Mouse (Mus musculus) left cerebral cortex, adult 11 months (tissue): ENCODE measurements around the gene Myo5c.
"Not testable (repeated sequence)": the region's sequence is repeated elsewhere in the genome, so short reads cannot be mapped to it uniquely, and the experiment has no call there.

Experiments used
- DNase-seq: peaks from one replicate; pipeline ENCODE4 v3.0.0; 2022; ENCODE audit warnings: low spot score

Gene Myo5c

GRCm38 (mm10) chr9:75244527-75244926 is 12.7 kb downstream of the Myo5c start:
- no peak for DNase-seq

- DNase-seq, result no peak
These were observed 14.5 kb downstream of the Myo5c start for GRCm38 (mm10) chr9:75246080-75246930.

- DNase-seq, result peak; percentile 46
These were observed 16.1 kb downstream of the Myo5c start for GRCm38 (mm10) chr9:75247870-75248269.

GRCm38 (mm10) chr9:75248359-75248758 is 16.5 kb downstream of the Myo5c start:
- DNase-seq, result no peak

GRCm38 (mm10) chr9:75248874-75249273 is 17.1 kb downstream of the Myo5c start:
- no peak for DNase-seq

GRCm38 (mm10) chr9:75253158-75253557 is 21.3 kb downstream of the Myo5c start:
- not testable (repeated sequence) for DNase-seq

GRCm38 (mm10) chr9:75253766-75254165 is 21.9 kb downstream of the Myo5c start:
- no peak for DNase-seq

- peak; percentile 73 for DNase-seq
These were observed 22.6 kb downstream of the Myo5c start for GRCm38 (mm10) chr9:75254196-75254955.

GRCm38 (mm10) chr9:75255820-75256545 is 24.2 kb downstream of the Myo5c start:
- DNase-seq, result no peak

GRCm38 (mm10) chr9:75258792-75259191 is 27.0 kb downstream of the Myo5c start:
- DNase-seq, result no peak

GRCm38 (mm10) chr9:75259656-75260055 is 27.8 kb downstream of the Myo5c start:
- no peak for DNase-seq

- no peak for DNase-seq
These were observed 29.6 kb downstream of the Myo5c start for GRCm38 (mm10) chr9:75261332-75261872.

- DNase-seq, result peak; percentile 53
These were observed 30.5 kb downstream of the Myo5c start for GRCm38 (mm10) chr9:75262235-75262826.

- DNase-seq, result no peak
These were observed 32.3 kb downstream of the Myo5c start for GRCm38 (mm10) chr9:75264008-75264718.

- no peak for DNase-seq
These were observed 35.3 kb downstream of the Myo5c start for GRCm38 (mm10) chr9:75267147-75267546.

- no peak for DNase-seq
These were observed 38.6 kb downstream of the Myo5c start for GRCm38 (mm10) chr9:75270382-75270781.

GRCm38 (mm10) chr9:75271539-75271938 is 39.7 kb downstream of the Myo5c start:
- no peak for DNase-seq

GRCm38 (mm10) chr9:75273646-75274045 is 41.8 kb downstream of the Myo5c start:
- DNase-seq, result no peak

- no peak for DNase-seq
These were observed 42.7 kb downstream of the Myo5c start for GRCm38 (mm10) chr9:75274486-75274885.

GRCm38 (mm10) chr9:75275051-75275450 is 43.2 kb downstream of the Myo5c start:
- DNase-seq, result no peak

- peak; percentile 40 for DNase-seq
These were observed 49.0 kb downstream of the Myo5c start for GRCm38 (mm10) chr9:75280814-75281213.
